Mouse (Mus musculus) T-helper 2 cell (primary cell): Measurements from ENCODE around the gene Hbp1.

Experiments used
- in situ Hi-C: fragments of 300-600 bp; cut with MboI, MseI; formaldehyde crosslinking; loops from one replicate; pipeline ENCODE4 v1.15.1; 2025; ENCODE audit warnings: high pct_unique_total_duplicates

Gene Hbp1

GRCm38 (mm10) chr12:31912966-31913551, 37.3 kb downstream of the Hbp1 start:
- in situ Hi-C loops = no loop called here

GRCm38 (mm10) chr12:31907436-31907835, 42.9 kb downstream of the Hbp1 start:
- in situ Hi-C loops = no loop called here

- in situ Hi-C loops = no loop called here
Measured at GRCm38 (mm10) chr12:31905696-31906551, 44.4 kb downstream of the Hbp1 start.

- in situ Hi-C loops = no loop called here
Measured at GRCm38 (mm10) chr12:31900391-31900914, 49.9 kb downstream of the Hbp1 start.

- in situ Hi-C loops = no loop called here
Measured at GRCm38 (mm10) chr12:31897456-31897855, 52.9 kb downstream of the Hbp1 start.

- in situ Hi-C loops = no loop called here
Measured at GRCm38 (mm10) chr12:31896986-31897385, 53.3 kb downstream of the Hbp1 start.

GRCm38 (mm10) chr12:31896295-31896694, 54.0 kb downstream of the Hbp1 start:
- in situ Hi-C loops = no loop called here

- in situ Hi-C loops = no loop called here
Measured at GRCm38 (mm10) chr12:31895888-31896287, 54.4 kb downstream of the Hbp1 start.

- in situ Hi-C loops = no loop called here
Measured at GRCm38 (mm10) chr12:31895095-31895734, 55.1 kb downstream of the Hbp1 start.

- in situ Hi-C loops = no loop called here
Measured at GRCm38 (mm10) chr12:31892771-31893170, 57.6 kb downstream of the Hbp1 start.

- in situ Hi-C loops = no loop called here
Measured at GRCm38 (mm10) chr12:31892079-31892478, 58.3 kb downstream of the Hbp1 start.

- in situ Hi-C loops = no loop called here
Measured at GRCm38 (mm10) chr12:31890685-31891084, 59.6 kb downstream of the Hbp1 start.

- in situ Hi-C loops = no loop called here
Measured at GRCm38 (mm10) chr12:31885844-31886606, 64.3 kb downstream of the Hbp1 start.

GRCm38 (mm10) chr12:31885084-31885483, 65.3 kb downstream of the Hbp1 start:
- in situ Hi-C loops = no loop called here

- in situ Hi-C loops = no loop called here
Measured at GRCm38 (mm10) chr12:31884365-31884764, 66.0 kb downstream of the Hbp1 start.

- in situ Hi-C loops = no loop called here
Measured at GRCm38 (mm10) chr12:31882736-31883135, 67.6 kb downstream of the Hbp1 start.

- in situ Hi-C loops = no loop called here
Measured at GRCm38 (mm10) chr12:31876775-31877174, 73.6 kb downstream of the Hbp1 start.
